Mouse (Mus musculus) E14TG2a.4 (cell line): Measurements from ENCODE around the gene 2010111I01Rik.
"Not testable (repeated sequence)": the region's sequence is repeated elsewhere in the genome, so short reads cannot be mapped to it uniquely, and the experiment has no call there.

ENCODE experiments used
- H3K27me3 ChIP-seq: 2 replicates; pipeline ENCODE4 v1.6.1; 2014; ENCODE audit warnings: low read length, control low read depth; ENCODE audit not compliant: insufficient read depth
- H3K36me3 ChIP-seq: 2 replicates; pipeline ENCODE4 v1.6.1; 2014; ENCODE audit warnings: low read length, control low read depth; ENCODE audit not compliant: insufficient read depth
- H3K4me1 ChIP-seq: replicated peaks from 2 replicates; pipeline ENCODE4 v1.6.1; 2014; ENCODE audit warnings: low read depth, low read length, control low read depth
- H3K4me3 ChIP-seq: replicated peaks from 2 replicates; pipeline ENCODE4 v1.5.1; 2014; ENCODE audit warnings: mild to moderate bottlenecking, low read length
- H3K9me3 ChIP-seq: 2 replicates; pipeline ENCODE4 v1.6.1; 2014; ENCODE audit warnings: low read length, control low read depth
- CTCF ChIP-seq: conservative IDR thresholded peaks from 2 replicates; pipeline ENCODE4 v1.5.1; 2014; ENCODE audit warnings: low read length
- NANOG ChIP-seq: IDR thresholded peaks from 2 replicates; pipeline ENCODE4 v1.6.1; 2014; ENCODE audit warnings: borderline replicate concordance, low read length, mixed read lengths
- POU5F1 ChIP-seq: IDR thresholded peaks from 2 replicates; pipeline ENCODE4 v1.6.1; 2014; ENCODE audit warnings: low read length, borderline replicate concordance

2010111I01Rik gene

DNA sequence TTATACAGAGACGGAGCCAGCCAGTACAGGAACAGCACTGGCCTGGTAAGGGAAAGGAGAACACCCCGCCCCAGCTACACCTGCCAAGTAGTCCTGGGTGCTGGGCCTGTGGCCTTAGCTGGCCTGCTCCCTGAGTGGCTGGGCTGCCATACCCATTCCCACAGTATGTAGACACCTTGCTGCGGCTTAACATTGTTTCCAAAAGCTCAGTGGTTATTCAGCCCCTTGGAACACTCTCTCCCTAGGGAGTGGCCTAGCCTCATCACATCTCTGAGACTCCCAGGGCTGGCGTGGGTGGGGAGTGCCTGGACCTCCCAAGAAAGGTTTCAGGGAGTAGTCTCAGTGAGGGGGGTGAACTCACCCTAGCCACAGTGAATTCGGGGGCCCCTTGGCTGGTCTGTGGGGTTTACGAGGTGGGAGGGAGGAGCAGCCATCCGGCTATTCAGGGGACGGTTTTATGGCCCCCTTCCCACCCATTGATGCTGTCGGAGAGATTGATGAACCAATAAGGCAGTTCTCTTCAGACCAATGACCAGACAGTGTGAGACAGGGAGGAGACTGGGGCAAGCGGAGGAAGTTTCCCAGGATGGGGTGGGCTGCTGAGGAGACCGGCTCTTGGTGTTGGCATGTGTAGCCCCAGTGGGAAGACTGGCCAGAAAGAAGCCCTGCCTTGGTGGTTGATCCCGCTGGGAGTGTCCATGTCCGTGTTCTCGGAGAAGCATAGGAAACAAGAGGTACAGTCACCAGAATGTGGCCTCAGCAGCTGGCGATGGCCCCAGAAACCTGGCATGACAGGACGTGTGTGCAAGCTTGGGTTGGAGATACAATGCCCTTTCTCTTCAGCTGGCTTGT, 340.7 kb downstream of the 2010111I01Rik start:
- no peak for TF ChIP-seq POU5F1
- no peak for TF ChIP-seq CTCF
- no peak for TF ChIP-seq NANOG
- H3K4me1 ChIP-seq: peaks cover 82% of the 10 kb centered on the region
- H3K36me3 ChIP-seq: peaks cover 66% of the 10 kb centered on the region
- H3K27me3 ChIP-seq: no peaks in the 10 kb centered on the region
- peaks cover 11% of the 10 kb centered on the region for H3K9me3 ChIP-seq
- 0 out of 2 replicates have a peak overlapping the region, but pooled peaks have one; percentile 3 for H3K4me3 ChIP-seq

DNA sequence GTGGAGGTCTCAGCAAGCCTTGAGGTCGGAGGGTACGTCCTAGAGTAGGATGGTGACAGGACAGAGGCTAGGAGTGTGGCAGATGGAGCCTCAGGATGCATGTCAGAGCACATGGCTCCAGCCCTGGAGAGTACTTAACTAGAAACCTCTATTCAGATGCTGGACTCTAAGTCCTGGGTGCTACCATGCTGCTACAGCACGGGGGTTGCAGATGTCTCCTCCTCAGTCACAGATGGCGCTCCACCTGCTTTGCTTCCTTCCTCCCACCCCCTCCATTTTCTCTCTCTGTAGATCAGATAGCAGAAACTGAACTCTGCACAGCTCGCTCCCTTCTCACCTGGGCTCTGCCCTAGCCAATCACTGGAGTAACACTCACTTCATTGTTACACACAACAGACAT, 342.1 kb downstream of the 2010111I01Rik start:
- Histone ChIP-seq H3K36me3 (peaks cover 61% of the 10 kb centered on the region), H3K27me3 (no peaks in the 10 kb centered on the region), H3K9me3 (peaks cover 11% of the 10 kb centered on the region), H3K4me1 (peaks cover 68% of the 10 kb centered on the region), H3K4me3 (no peak overlapping the region)
- TF ChIP-seq CTCF: no peak
- TF ChIP-seq NANOG: no peak
- TF ChIP-seq POU5F1: no peak

DNA sequence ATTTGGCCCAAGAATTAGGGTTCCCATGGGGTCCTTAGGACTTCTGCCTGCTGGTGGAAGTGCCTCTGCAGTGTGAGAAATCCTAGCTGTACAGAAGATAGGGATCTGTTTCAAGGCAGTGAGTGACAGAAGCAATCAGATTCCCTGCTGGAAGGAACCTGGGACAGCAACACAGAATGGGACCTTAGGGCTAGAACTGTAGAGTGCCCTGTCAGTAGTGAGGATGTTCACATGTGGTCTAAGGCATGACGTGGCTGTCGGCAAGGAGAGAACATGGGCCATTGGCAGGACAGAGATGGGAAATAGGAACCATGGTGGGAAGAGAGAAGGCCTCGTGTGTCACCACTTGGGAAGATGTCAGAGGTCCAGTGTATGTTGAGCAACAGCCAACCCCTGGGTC, 344.9 kb downstream of the 2010111I01Rik start:
- Histone ChIP-seq H3K4me3 (no peak overlapping the region), H3K27me3 (no peaks in the 10 kb centered on the region), H3K4me1 (peaks cover 53% of the 10 kb centered on the region), H3K9me3 (no peaks in the 10 kb centered on the region), H3K36me3 (peaks cover 49% of the 10 kb centered on the region)
- TF ChIP-seq CTCF (no peak), NANOG (no peak), POU5F1 (no peak)

DNA sequence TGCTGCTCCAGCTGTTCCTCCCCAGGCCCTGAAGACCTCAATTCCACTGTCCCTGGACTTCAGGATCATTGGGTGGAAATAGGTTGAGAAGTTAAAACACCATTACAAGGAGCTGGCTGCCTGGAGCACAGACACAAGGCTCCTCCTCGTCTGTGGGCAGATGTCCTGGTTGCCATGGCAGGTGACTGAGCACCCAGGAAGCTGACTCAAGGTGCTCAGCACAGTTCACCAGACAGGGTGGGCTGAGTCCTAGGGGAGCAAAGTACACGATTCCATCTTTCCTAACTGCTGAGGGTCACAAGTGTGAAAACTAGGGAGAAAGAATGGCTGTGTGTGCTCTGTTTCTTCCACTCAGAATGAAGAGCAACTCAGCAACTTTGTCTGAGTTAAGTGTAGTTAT, 346.5 kb downstream of the 2010111I01Rik start:
- peaks cover 41% of the 10 kb centered on the region for H3K4me1 ChIP-seq
- TF ChIP-seq CTCF (no peak), POU5F1 (no peak), NANOG (no peak)
- H3K36me3 ChIP-seq: peaks cover 44% of the 10 kb centered on the region
- no peaks in the 10 kb centered on the region for H3K9me3 ChIP-seq
- no peak overlapping the region for H3K4me3 ChIP-seq
- no peaks in the 10 kb centered on the region for H3K27me3 ChIP-seq

DNA sequence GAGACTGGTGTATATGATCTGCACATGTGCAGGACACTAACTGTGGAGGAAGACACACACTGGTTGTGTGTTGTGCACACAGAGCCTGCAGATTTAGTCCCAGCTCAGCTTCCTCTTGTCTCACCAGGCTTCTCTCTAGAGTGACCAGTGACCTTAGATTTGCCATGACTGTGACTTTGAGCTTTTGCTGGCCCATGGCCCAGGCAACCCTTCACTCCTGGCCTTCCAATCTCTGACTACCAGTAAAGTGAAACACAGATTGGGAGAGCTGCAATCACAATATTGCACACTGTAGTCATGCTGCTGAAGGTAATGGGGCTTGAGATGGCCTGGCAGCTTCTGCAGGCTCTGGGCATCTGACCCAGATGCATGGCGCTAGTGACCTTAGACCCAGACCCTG, 348.6 kb downstream of the 2010111I01Rik start:
- no peaks in the 10 kb centered on the region for H3K9me3 ChIP-seq
- H3K36me3 ChIP-seq: peaks cover 53% of the 10 kb centered on the region
- H3K27me3 ChIP-seq: no peaks in the 10 kb centered on the region
- no peak for TF ChIP-seq POU5F1
- TF ChIP-seq NANOG: no peak
- TF ChIP-seq CTCF: no peak
- peaks cover 22% of the 10 kb centered on the region for H3K4me1 ChIP-seq
- no peak overlapping the region for H3K4me3 ChIP-seq

DNA sequence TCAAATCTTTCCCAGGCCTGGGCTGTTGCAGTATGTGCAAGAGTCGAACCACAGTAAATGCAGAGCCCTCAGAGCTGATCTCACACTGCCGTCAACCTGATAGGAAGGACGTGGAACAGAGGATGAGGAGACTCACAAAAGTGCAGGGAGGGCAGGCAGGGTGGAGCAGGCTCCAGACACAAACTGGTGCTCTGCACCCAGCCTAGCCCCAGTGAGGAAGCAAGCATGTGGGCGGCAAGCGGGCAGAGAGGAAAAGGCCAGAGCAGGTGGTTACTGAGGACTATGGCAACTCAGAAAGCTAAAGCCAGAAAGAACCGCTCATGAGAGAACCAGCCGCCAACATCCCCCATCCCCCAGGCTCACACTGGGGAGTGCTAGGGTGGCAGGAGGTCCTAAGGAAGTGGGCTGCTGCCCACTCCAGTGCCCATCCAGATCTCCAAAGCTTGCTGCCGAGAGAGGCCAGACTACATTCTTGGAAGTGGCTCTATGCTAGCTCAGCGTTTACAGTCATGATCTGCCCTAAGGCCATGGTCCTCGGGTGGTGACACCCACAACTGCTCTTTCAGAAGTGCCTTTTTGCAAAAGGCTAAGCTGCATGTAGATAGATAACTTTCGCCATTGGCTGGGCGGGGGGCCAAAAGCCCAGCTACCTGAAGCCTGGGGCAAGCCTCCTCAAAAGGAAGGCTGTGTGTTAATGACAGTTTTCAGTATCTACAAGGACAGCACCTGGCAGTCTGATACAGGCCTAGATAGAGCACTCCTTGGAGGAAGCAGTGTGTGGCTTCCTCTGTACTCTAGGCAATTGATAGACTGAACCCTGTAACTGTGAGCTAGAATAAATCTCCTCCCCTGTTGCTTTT, 349.3 kb downstream of the 2010111I01Rik start:
- H3K27me3 ChIP-seq: no peaks in the 10 kb centered on the region
- peaks cover 15% of the 10 kb centered on the region for H3K4me1 ChIP-seq
- H3K9me3 ChIP-seq: no peaks in the 10 kb centered on the region
- no peak for TF ChIP-seq NANOG
- no peak for TF ChIP-seq POU5F1
- TF ChIP-seq CTCF: no peak
- H3K4me3 ChIP-seq: peak overlapping the region; percentile 37; the same call in 1 of the 2 replicates
- peaks cover 49% of the 10 kb centered on the region for H3K36me3 ChIP-seq

DNA sequence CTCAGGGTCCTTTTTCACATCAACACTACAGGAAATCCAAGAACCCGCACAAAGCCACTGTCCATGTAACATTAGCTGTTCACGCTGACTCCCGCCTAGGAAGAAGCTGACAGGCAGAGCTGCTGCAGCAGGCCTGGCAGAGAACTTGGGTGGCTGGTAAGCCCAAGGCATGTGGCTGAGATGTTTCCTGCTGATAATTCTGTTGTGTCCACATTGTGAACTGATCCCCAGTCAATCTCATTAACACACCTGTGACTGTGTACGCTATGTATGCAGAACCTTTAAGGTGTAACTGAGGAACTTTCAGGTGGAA, 349.9 kb downstream of the 2010111I01Rik start:
- H3K4me1 ChIP-seq: peaks cover 14% of the 10 kb centered on the region
- no peaks in the 10 kb centered on the region for H3K9me3 ChIP-seq
- H3K27me3 ChIP-seq: no peaks in the 10 kb centered on the region
- TF ChIP-seq NANOG (no peak), CTCF (no peak), POU5F1 (no peak)
- peaks cover 45% of the 10 kb centered on the region for H3K36me3 ChIP-seq
- no peak overlapping the region for H3K4me3 ChIP-seq

DNA sequence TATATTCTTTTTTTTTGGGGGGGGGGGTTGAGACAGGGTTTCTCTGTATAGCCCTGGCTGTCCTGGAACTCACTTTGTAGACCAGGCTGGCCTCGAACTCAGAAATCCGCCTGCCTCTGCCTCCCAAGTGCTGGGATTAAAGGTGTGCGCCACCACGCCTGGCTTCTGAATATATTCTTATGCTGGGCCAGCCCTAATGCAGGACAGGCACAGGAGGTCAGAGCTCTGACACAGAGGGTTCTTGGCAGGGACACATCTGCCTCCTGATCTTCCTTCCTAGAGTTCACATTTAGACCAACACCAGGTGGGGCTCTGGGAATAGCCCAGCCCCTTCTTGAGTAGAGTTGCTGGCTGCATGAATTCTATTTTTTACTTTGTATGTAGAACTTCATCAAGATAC, 350.4 kb downstream of the 2010111I01Rik start:
- Histone ChIP-seq H3K4me1 (peaks cover 14% of the 10 kb centered on the region), H3K36me3 (peaks cover 44% of the 10 kb centered on the region)
- not testable (repeated sequence) for H3K4me3 ChIP-seq, H3K9me3 ChIP-seq, H3K27me3 ChIP-seq
